Mouse (Mus musculus) adipose tissue, adult 10 weeks (tissue): ENCODE measurements around the gene Lhx4. TPM values are rescaled to one million over a fixed set of nuclear protein-coding genes. Genes with fewer than 3 reads are reported as not detected.

Source experiments
- polyA plus RNA-seq: library from polyadenylated mRNA; stranded (reverse); fragments of 350-450 nt; fragmentation: Illumina TruSeq; extraction: RNeasy Lipid Tissue Mini Kit (QIAGEN cat#74804); gene quantifications from one replicate; pipeline ENCODE4 v1.2.3, GENCODE M21; 2014; ENCODE audit warnings: low read depth, low replicate concordance

The Lhx4 gene
- 0.78 TPM for polyA plus RNA-seq

DNA sequence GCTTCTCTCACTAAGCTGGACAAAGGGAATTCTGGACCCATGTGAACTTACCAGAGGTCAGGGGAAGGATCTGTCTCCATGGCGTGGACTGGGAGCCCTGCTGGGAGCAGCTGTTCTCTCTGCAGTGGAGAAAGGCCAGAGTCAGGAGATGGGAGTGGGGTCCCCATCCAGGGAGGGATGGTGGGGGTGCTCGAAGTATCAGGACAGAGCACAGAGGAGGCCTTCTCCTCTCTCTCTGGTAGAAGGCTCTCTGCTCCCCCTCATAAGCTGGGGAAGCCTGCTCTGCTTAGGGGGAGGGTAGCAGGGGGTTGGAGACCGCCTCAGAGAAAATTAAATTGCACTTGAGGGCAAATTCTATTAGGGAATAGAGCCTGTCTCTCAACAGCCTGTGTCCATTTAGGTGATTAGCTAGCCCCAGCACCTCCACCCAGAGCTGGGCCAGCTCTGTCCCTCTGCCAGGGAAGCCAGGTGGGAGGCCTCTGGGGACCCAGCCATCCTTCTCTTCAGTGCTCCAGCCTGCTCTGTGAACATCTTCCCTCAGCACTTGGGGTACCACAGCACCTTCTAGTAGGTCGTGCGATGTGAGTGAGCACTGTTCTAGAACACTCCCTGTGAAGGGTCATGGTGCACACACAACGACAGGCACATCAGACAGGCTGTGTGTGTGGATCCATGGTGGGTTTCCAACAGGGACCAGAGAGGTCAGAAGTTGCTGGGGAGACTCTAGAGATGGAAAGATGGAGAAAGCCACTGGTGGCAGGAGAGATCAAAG lies at the start of gene Lhx4:
Lhx4 (minus strand) TSS at position 201 of the 772 bp plus-strand sequence.

Other genes with a start within 250 kb of the Lhx4 start
- 65.0 TPM for gene Acbd6, start 193.6 kb downstream of the Lhx4 start, polyA plus RNA-seq
- gene Qsox1, start 61.2 kb upstream of the Lhx4 start, polyA plus RNA-seq = 155 TPM
- 12.4 TPM for gene Cep350, start 221.6 kb upstream of the Lhx4 start, polyA plus RNA-seq